10 mouse cellular contexts compared by ENCODE assay signal in the genomic region with DNA sequence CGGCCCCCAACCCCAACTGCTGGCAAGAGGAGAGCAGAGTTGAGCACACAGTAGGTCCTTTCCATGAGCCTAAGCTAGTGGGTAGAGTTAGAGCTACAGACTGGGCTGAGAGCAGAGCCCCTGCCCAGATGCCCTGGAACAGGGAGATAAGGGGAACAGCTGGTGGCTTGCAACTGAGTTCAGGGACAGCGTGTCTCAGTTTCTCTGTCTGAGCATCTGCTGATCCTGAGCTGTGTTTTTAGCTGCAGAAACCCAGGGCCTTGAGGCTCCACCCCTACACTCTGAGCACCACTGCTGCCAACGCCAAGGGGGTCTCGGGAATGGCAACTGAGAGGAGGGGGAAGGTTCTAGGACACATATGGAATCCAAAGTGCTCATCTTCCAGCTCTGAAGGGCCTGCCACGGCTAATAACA.
DNase-seq lines count a peak whose midpoint lies in the region; ATAC-seq and TF ChIP-seq lines count a peak whose summit lies in the region.
"Had no signal": no experiment of that assay in that cellular context is flagged by ENCODE, and none has a peak within 500 bp of the region (broad histone marks: within the 10 kb centered on the region; RNA-seq: fewer than 3 reads in every experiment).

No protein-coding gene starts in this region.

- no peak for TF ChIP-seq POLR2A in kidney, adult 2 months (IDR thresholded peaks at IDR 0.05; ENCODE audit: low read depth, low read length)

- peaks cover 71% of the 10 kb centered on the region for H3K4me1 ChIP-seq in kidney, adult 2 months (ENCODE audit: control insufficient read depth, insufficient read depth, low read length)
- peaks cover 96% of the 10 kb centered on the region for H3K4me1 ChIP-seq in embryonic facial prominence, embryonic 13.5 days
- peaks cover 52% of the 10 kb centered on the region for H3K4me1 ChIP-seq in heart, postnatal 0 days (ENCODE audit: control insufficient read depth, insufficient read depth)
- peaks cover 97% of the 10 kb centered on the region for H3K4me1 ChIP-seq in midbrain, embryonic 13.5 days (replicated peaks)

- no peak for DNase-seq in kidney, adult 2 months
- DNase-seq in kidney, postnatal 10 days = no peak
- DNase-seq in heart, postnatal 0 days (ENCODE audit: low spot score) = no peak
- no peak for DNase-seq in spleen, postnatal 10 days (ENCODE audit: low spot score in 2 of 2)
- DNase-seq in testis, postnatal 14 days (ENCODE audit: low spot score) = no peak
- no peak for DNase-seq in thymus, postnatal 25 days
- DNase-seq: kidney, adult 9 months had no signal

- H3K27me3 ChIP-seq in kidney, adult 2 months (replicated peaks; ENCODE audit: control insufficient read depth, insufficient read depth, low read length) = no peaks in the 10 kb centered on the region
- H3K27me3 ChIP-seq in embryonic facial prominence, embryonic 13.5 days = no peaks in the 10 kb centered on the region
- H3K27me3 ChIP-seq in heart, postnatal 0 days (ENCODE audit: control insufficient read depth, insufficient read depth, low read length) = no peaks in the 10 kb centered on the region
- no peaks in the 10 kb centered on the region for H3K27me3 ChIP-seq in midbrain, embryonic 13.5 days
- H3K27me3 ChIP-seq: Patski had no signal

- no peak overlapping the region for H3K9ac ChIP-seq in embryonic facial prominence, embryonic 13.5 days
- no peak overlapping the region for H3K9ac ChIP-seq in heart, postnatal 0 days (replicated peaks; ENCODE audit: low read depth, low read length)
- peak overlapping the region; percentile 69 for H3K9ac ChIP-seq in midbrain, embryonic 13.5 days (replicated peaks)

- peak overlapping the region; percentile 74; the same call in 1 of the 2 replicates for H3K4me2 ChIP-seq in embryonic facial prominence, embryonic 13.5 days
- H3K4me2 ChIP-seq in heart, postnatal 0 days (ENCODE audit: low read depth, low read length) = no peak overlapping the region
- peak overlapping the region; percentile 52 for H3K4me2 ChIP-seq in midbrain, embryonic 13.5 days (replicated peaks)

- peak overlapping the region; percentile 81 for H3K27ac ChIP-seq in kidney, adult 2 months (ENCODE audit: insufficient read depth, low read depth, low read length)
- peak overlapping the region; percentile 100 for H3K27ac ChIP-seq in embryonic facial prominence, embryonic 13.5 days
- H3K27ac ChIP-seq in heart, postnatal 0 days (ENCODE audit: low read depth) = peak overlapping the region; percentile 96
- H3K27ac ChIP-seq in midbrain, embryonic 13.5 days = peak overlapping the region; percentile 100

- H3K9me3 ChIP-seq in embryonic facial prominence, embryonic 13.5 days = no peaks in the 10 kb centered on the region
- H3K9me3 ChIP-seq in heart, postnatal 0 days (replicated peaks; ENCODE audit: control insufficient read depth, low read length) = no peaks in the 10 kb centered on the region
- no peaks in the 10 kb centered on the region for H3K9me3 ChIP-seq in midbrain, embryonic 13.5 days

- H3K36me3 ChIP-seq in kidney, adult 2 months (ENCODE audit: control insufficient read depth, insufficient read depth, low read length) = no peaks in the 10 kb centered on the region
- no peaks in the 10 kb centered on the region for H3K36me3 ChIP-seq in embryonic facial prominence, embryonic 13.5 days
- H3K36me3 ChIP-seq in heart, postnatal 0 days (replicated peaks; ENCODE audit: control insufficient read depth, insufficient read depth, low read length) = no peaks in the 10 kb centered on the region
- no peaks in the 10 kb centered on the region for H3K36me3 ChIP-seq in midbrain, embryonic 13.5 days

- no peak overlapping the region for H3K4me3 ChIP-seq in kidney, adult 2 months (ENCODE audit: insufficient read depth, low read depth, low read length)
- no peak overlapping the region for H3K4me3 ChIP-seq in embryonic facial prominence, embryonic 13.5 days
- no peak overlapping the region for H3K4me3 ChIP-seq in heart, postnatal 0 days (ENCODE audit: low read depth, low read length)
- no peak overlapping the region for H3K4me3 ChIP-seq in midbrain, embryonic 13.5 days (replicated peaks)

- TF ChIP-seq CTCF in kidney, adult 2 months (conservative IDR thresholded peaks at IDR 0.05; ENCODE audit: insufficient read depth, insufficient read length, low read depth, low read length) = no peak
- no peak for TF ChIP-seq CTCF in heart, postnatal 0 days (IDR thresholded peaks at IDR 0.05; ENCODE audit: low read depth)

- no peak for TF ChIP-seq EP300 in heart, postnatal 0 days (IDR thresholded peaks at IDR 0.05; ENCODE audit: low read depth)

- 84% methylated on average over 5 of the region's 5 CpGs for WGBS in kidney, adult 2 months
- 63% methylated on average over 5 of the region's 5 CpGs for WGBS in embryonic facial prominence, embryonic 13.5 days
- WGBS in heart, postnatal 0 days = 75% methylated on average over 5 of the region's 5 CpGs
- 44% methylated on average over 5 of the region's 5 CpGs for WGBS in midbrain, embryonic 13.5 days

- no peak for ATAC-seq in embryonic facial prominence, embryonic 13.5 days (ENCODE audit: insufficient number of reproducible peaks, insufficient read depth, low FRiP score, low TSS enrichment, low read depth)
- no peak for ATAC-seq in heart, postnatal 0 days (ENCODE audit: insufficient read depth, low read depth)
- ATAC-seq in midbrain, embryonic 13.5 days = no peak
- ATAC-seq: Patski had no signal
